Mouse (Mus musculus) lung, embryonic 14.5 days (tissue): Measurements from ENCODE around the gene Rnf11. TPM values are rescaled to one million over a fixed set of nuclear protein-coding genes. Genes with fewer than 3 reads are reported as not detected.

Source experiments
- ATAC-seq: fragments of 200-750 bp; cut with Nextera tagmentation; 2 replicates; pipeline ENCODE4 v1.8.0; 2017; ENCODE audit warnings: mild to moderate bottlenecking, moderate TSS enrichment, moderate library complexity; ENCODE audit not compliant: insufficient read depth
- DNase-seq: peaks from one replicate; pipeline ENCODE4 v3.0.0-alpha.2; 2015
- H3K27ac ChIP-seq: fragments of 300-500 bp; sonication (generic); 2 replicates; pipeline ENCODE4 v1.5.1; 2014; ENCODE audit warnings: low read depth, mild to moderate bottlenecking, moderate library complexity
- H3K27me3 ChIP-seq: fragments of 300-500 bp; sonication (generic); 2 replicates; pipeline ENCODE4 v1.6.1; 2014; ENCODE audit warnings: low read length, control low read depth; ENCODE audit not compliant: insufficient read depth
- H3K36me3 ChIP-seq: fragments of 300-500 bp; sonication (generic); 2 replicates; pipeline ENCODE4 v1.6.1; 2014; ENCODE audit warnings: control low read depth; ENCODE audit not compliant: insufficient read depth
- H3K4me1 ChIP-seq: fragments of 300-500 bp; sonication (generic); 2 replicates; pipeline ENCODE4 v1.6.1; 2014; ENCODE audit warnings: antibody characterized with exemption, control low read depth; ENCODE audit not compliant: insufficient read depth
- H3K4me2 ChIP-seq: fragments of 300-500 bp; sonication (generic); 2 replicates; pipeline ENCODE4 v1.6.1; 2014; ENCODE audit warnings: mild to moderate bottlenecking
- H3K4me3 ChIP-seq: fragments of 300-500 bp; sonication (generic); 2 replicates; pipeline ENCODE4 v1.5.1; 2014; ENCODE audit warnings: low read depth, low read length
- H3K9ac ChIP-seq: fragments of 300-500 bp; sonication (generic); 2 replicates; pipeline ENCODE4 v1.6.1; 2014
- H3K9me3 ChIP-seq: fragments of 300-500 bp; sonication (generic); 2 replicates; pipeline ENCODE4 v1.6.1; 2016; ENCODE audit warnings: low read depth, low read length, control low read depth
- CTCF ChIP-seq: IDR thresholded peaks from 2 replicates; pipeline ENCODE4 v1.5.1; 2016; ENCODE audit warnings: antibody characterized with exemption, low read depth
- WGBS: fragments of 180-500 bp; shearing (Covaris S2); extraction: QIAGEN DNeasy Blood & Tissue Kit; methylation state at CpG from one replicate; pipeline ENCODE4 v1.1.7; 2014; 5-methylcytosine and 5-hydroxymethylcytosine counted together
- polyA plus RNA-seq: library from polyadenylated mRNA; unstranded; fragments of >200 nt; fragmentation: Nextera tagmentation; extraction: Ambion mirVana; gene quantifications from 2 replicates; pipeline ENCODE4 v1.2.1, GENCODE M21; 2014

Rnf11 gene
- polyA plus RNA-seq, 1 experiment from 2014 or later: 54.6 TPM

GRCm38 (mm10) chr4:109482701-109483100 is 1.8 kb downstream of the Rnf11 start:
- Histone ChIP-seq H3K27ac (no peak overlapping the region), H3K36me3 (no peaks in the 10 kb centered on the region), H3K4me1 (no peaks in the 10 kb centered on the region; the same call in 1 of the 2 replicates), H3K9me3 (no peaks in the 10 kb centered on the region), H3K9ac (no peak overlapping the region), H3K4me3 (no peak overlapping the region), H3K27me3 (no peaks in the 10 kb centered on the region), H3K4me2 (no peak overlapping the region)
- DNase-seq (no peak), ATAC-seq (no peak)
- WGBS: 82% methylated on average over 1 of the region's 1 CpGs
- no peak for TF ChIP-seq CTCF

- Histone ChIP-seq H3K36me3 (no peaks in the 10 kb centered on the region), H3K27ac (no peak overlapping the region), H3K27me3 (no peaks in the 10 kb centered on the region), H3K9ac (no peak overlapping the region), H3K4me2 (no peak overlapping the region), H3K9me3 (no peaks in the 10 kb centered on the region), H3K4me1 (no peaks in the 10 kb centered on the region; the same call in 1 of the 2 replicates), H3K4me3 (no peak overlapping the region)
- ATAC-seq (no peak), DNase-seq (no peak)
- 70% methylated on average over 2 of the region's 2 CpGs for WGBS
- TF ChIP-seq CTCF: no peak
Observed at GRCm38 (mm10) chr4:109481424-109481823, 3.1 kb downstream of the Rnf11 start.

DNA sequence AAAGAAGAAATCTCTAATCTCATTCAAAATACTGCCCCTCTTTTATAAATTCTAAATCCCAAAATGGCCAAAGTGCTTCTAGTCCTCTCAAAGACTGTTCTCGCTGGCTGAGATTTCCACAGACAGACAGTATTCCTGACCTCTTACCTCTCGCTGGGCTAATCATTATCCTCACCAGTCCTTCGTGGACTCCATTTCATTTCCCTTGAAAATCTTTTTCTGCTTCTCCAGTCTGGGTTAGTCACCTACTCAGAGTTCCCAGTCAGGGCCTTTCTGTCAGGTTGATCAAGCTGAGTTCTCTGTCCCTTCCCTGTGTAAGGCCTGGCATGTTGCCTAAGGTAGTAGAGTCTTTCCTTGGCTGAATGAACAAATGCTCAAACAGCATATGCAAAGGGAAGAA is 7.1 kb downstream of the Rnf11 start:
- ATAC-seq: no peak
- no peak overlapping the region for H3K9ac ChIP-seq
- H3K9me3 ChIP-seq: no peaks in the 10 kb centered on the region
- H3K4me3 ChIP-seq: no peak overlapping the region
- TF ChIP-seq CTCF: no peak
- H3K4me1 ChIP-seq: peaks cover 5% of the 10 kb centered on the region; the same call in 1 of the 2 replicates
- H3K27ac ChIP-seq: no peak overlapping the region
- H3K4me2 ChIP-seq: no peak overlapping the region
- H3K36me3 ChIP-seq: no peaks in the 10 kb centered on the region
- H3K27me3 ChIP-seq: no peaks in the 10 kb centered on the region
- no peak for DNase-seq
- 81% methylated on average over 3 of the region's 3 CpGs for WGBS

DNA sequence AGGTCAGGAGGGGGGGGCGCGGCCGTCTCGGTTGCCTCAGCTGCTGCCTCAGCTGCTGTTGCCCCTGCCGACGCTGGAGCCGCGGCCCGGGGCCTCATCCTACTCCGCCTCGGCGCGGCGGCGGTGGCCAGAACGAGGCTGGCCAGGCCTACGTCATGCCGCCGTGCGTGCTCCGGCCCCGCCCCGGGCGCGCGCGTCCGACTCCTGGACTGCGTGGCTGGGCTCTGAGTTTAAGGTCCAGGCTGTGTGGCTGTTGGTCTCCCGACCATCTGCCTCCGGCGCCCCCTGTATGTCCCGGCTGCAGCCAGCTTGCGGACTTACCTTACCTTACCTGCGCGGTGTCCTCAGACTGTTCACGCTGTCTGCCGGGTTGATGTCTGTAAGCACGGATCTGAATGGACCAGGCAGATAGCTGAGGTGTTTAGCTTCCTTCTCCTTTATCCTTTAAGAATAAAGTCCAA is 7.9 kb downstream of the Rnf11 start:
- Histone ChIP-seq H3K4me1 (peaks cover 5% of the 10 kb centered on the region; the same call in 1 of the 2 replicates), H3K27me3 (no peaks in the 10 kb centered on the region), H3K4me3 (peak overlapping the region; percentile 92), H3K9ac (peak overlapping the region; percentile 99), H3K9me3 (no peaks in the 10 kb centered on the region), H3K4me2 (peak overlapping the region; percentile 56), H3K27ac (peak overlapping the region; percentile 95), H3K36me3 (no peaks in the 10 kb centered on the region)
- under 1% methylated on average over 38 of the region's 39 CpGs for WGBS
- DNase-seq: peak; percentile 97
- peak; percentile 100 for ATAC-seq
- peak; percentile 52 for TF ChIP-seq CTCF

- H3K27me3 ChIP-seq: no peaks in the 10 kb centered on the region
- H3K4me1 ChIP-seq: peaks cover 5% of the 10 kb centered on the region; the same call in 1 of the 2 replicates
- H3K4me3 ChIP-seq: peak overlapping the region; percentile 92
- WGBS: under 1% methylated on average over 58 of the region's 68 CpGs
- H3K9me3 ChIP-seq: no peaks in the 10 kb centered on the region
- H3K9ac ChIP-seq: peak overlapping the region; percentile 99
- H3K27ac ChIP-seq: peak overlapping the region; percentile 95
- no peak for TF ChIP-seq CTCF
- peak overlapping the region; percentile 56 for H3K4me2 ChIP-seq
- H3K36me3 ChIP-seq: no peaks in the 10 kb centered on the region
- DNase-seq (peak; percentile 57), ATAC-seq (peak; percentile 64)
Observed at GRCm38 (mm10) chr4:109475577-109476553, 8.7 kb downstream of the Rnf11 start.

DNA sequence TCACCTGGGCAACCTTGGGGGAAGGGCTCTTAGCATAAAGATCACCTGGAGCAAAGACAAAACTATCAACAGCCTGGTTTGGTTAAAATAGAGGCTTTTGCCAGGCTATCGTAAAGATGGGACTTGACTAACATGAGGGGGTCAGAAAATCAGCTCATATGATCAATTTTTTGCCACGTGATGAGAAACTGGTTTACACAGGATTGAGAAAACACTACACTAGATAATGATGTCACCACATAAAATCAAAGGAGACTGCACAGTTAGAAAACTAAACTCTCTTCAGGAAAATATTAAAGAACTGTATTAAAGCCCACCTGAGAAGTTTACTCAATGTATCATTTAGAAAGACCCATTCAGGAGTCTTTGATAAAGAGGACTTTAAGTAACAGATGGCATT is 9.4 kb downstream of the Rnf11 start:
- Histone ChIP-seq H3K4me1 (peaks cover 5% of the 10 kb centered on the region; the same call in 1 of the 2 replicates), H3K9ac (peak overlapping the region; percentile 99), H3K27ac (no peak overlapping the region), H3K27me3 (no peaks in the 10 kb centered on the region), H3K36me3 (no peaks in the 10 kb centered on the region), H3K4me3 (peak overlapping the region; percentile 92), H3K9me3 (no peaks in the 10 kb centered on the region), H3K4me2 (peak overlapping the region; percentile 56)
- no peak for ATAC-seq
- 41% methylated on average over 2 of the region's 2 CpGs for WGBS
- DNase-seq: no peak
- TF ChIP-seq CTCF: no peak

GRCm38 (mm10) chr4:109472566-109472965 is 12.0 kb downstream of the Rnf11 start:
- 84% methylated on average over 3 of the region's 3 CpGs for WGBS

More at GRCm38 (mm10) chr4:109472566-109472965, 12.0 kb downstream of the Rnf11 start:
- Histone ChIP-seq H3K36me3 (no peaks in the 10 kb centered on the region), H3K4me1 (peaks cover 5% of the 10 kb centered on the region; the same call in 1 of the 2 replicates), H3K9me3 (no peaks in the 10 kb centered on the region), H3K4me2 (no peak overlapping the region), H3K4me3 (no peak overlapping the region), H3K27ac (no peak overlapping the region), H3K27me3 (no peaks in the 10 kb centered on the region), H3K9ac (no peak overlapping the region)
- ATAC-seq (no peak), DNase-seq (no peak)
- no peak for TF ChIP-seq CTCF
